Mouse (Mus musculus) myocyte (in vitro differentiated cells): Measurements from ENCODE around the gene Slc22a8.

Experiments
- CEBPB ChIP-seq: IDR thresholded peaks from 2 replicates; pipeline ENCODE4 v1.6.1; 2011; ENCODE audit warnings: mild to moderate bottlenecking, moderate library complexity; ENCODE audit not compliant: poor library complexity, insufficient read depth, severe bottlenecking
- MYOD1 ChIP-seq, 3 experiments: IDR thresholded peaks; one replicate each; pipeline ENCODE4 v1.6.1; 2011; ENCODE audit warnings: control low read depth in 2 of 3, low read depth in 2 of 3, mild to moderate bottlenecking in 2 of 3, moderate library complexity in 1 of 3; ENCODE audit not compliant: insufficient read length in 2 of 3, control insufficient read depth in 1 of 3

DNA sequence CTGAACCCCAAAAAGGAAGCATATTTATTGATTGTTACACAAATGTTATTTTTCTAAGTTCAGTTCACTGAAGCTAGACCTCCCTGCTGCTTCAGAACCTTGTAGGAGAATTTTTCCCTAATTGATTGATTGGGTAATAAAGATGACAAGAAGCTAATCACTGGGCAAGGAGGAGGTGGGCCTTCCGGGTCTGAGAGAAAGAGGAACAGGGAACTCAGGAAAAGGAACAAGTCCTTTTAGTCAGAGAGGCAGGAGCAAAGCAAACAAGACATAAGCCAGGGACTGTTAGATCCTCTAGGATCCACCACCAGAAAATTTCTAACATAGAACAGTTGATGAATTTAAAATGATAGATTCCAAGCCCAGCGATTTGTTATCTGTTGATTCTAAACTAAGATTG is 32.2 kb upstream of the Slc22a8 start:
- TF ChIP-seq CEBPB (no peak), MYOD1 (IDR thresholded peaks at IDR 0.05; ENCODE audit: control insufficient read depth in 1 of 3, insufficient read length in 2 of 3, low read depth in 2 of 3) (no peak)
